Mouse (Mus musculus): ENCODE measurements around the gene Gon7. TPM values are rescaled to one million over a fixed set of nuclear protein-coding genes. Genes with fewer than 3 reads are reported as not detected.
A peak's percentile ranks its signal among the peaks of the same experiment; 100 is the strongest.

The Gon7 gene
- polyA plus RNA-seq, 1 experiment from 2014 or later: 38.3 TPM

GRCm38 (mm10) chr12:102710851-102711375 is 46.7 kb downstream of the Gon7 start:
- no peaks in the 10 kb centered on the region for H3K27me3 ChIP-seq (ENCODE audit: control insufficient read depth, insufficient read depth, low read length)
- no peak overlapping the region for H3K4me3 ChIP-seq (ENCODE audit: low read depth, low read length)
- no peak overlapping the region for H3K4me2 ChIP-seq (ENCODE audit: low read depth, low read length)
- ATAC-seq (replicated peaks; ENCODE audit: insufficient number of reproducible peaks, low FRiP score, low TSS enrichment, low read depth) (no peak), DNase-seq (ENCODE audit: low spot score) (no peak)
- no peaks in the 10 kb centered on the region for H3K36me3 ChIP-seq (replicated peaks; ENCODE audit: control insufficient read depth, insufficient read depth, low read depth, low read length)
- no peaks in the 10 kb centered on the region for H3K9me3 ChIP-seq (replicated peaks; ENCODE audit: control insufficient read depth, low read length)
- no peak overlapping the region for H3K9ac ChIP-seq (replicated peaks; ENCODE audit: low read length)
- no peak overlapping the region for H3K27ac ChIP-seq (replicated peaks; ENCODE audit: low read depth, low read length)
- no peaks in the 10 kb centered on the region for H3K4me1 ChIP-seq (ENCODE audit: control insufficient read depth, insufficient read depth, low read length)
- 53% methylated on average over 4 of the region's 4 CpGs for WGBS

- no peaks in the 10 kb centered on the region for H3K9me3 ChIP-seq (replicated peaks; ENCODE audit: control insufficient read depth, low read length)
- DNase-seq (ENCODE audit: low spot score) (no peak), ATAC-seq (replicated peaks; ENCODE audit: insufficient number of reproducible peaks, low FRiP score, low TSS enrichment, low read depth) (no peak)
- 84% methylated on average over 5 of the region's 5 CpGs for WGBS
- H3K9ac ChIP-seq (replicated peaks; ENCODE audit: low read length): no peak overlapping the region
- H3K27me3 ChIP-seq (ENCODE audit: control insufficient read depth, insufficient read depth, low read length): no peaks in the 10 kb centered on the region
- no peak overlapping the region for H3K4me2 ChIP-seq (ENCODE audit: low read depth, low read length)
- no peak overlapping the region for H3K4me3 ChIP-seq (ENCODE audit: low read depth, low read length)
- H3K4me1 ChIP-seq (ENCODE audit: control insufficient read depth, insufficient read depth, low read length): no peaks in the 10 kb centered on the region
- H3K36me3 ChIP-seq (replicated peaks; ENCODE audit: control insufficient read depth, insufficient read depth, low read depth, low read length): no peaks in the 10 kb centered on the region
- no peak overlapping the region for H3K27ac ChIP-seq (replicated peaks; ENCODE audit: low read depth, low read length)
Measured at GRCm38 (mm10) chr12:102709896-102710295, 47.7 kb downstream of the Gon7 start.

GRCm38 (mm10) chr12:102708220-102708619 is 49.4 kb downstream of the Gon7 start:
- no peaks in the 10 kb centered on the region for H3K27me3 ChIP-seq (ENCODE audit: control insufficient read depth, insufficient read depth, low read length)
- WGBS: 82% methylated on average over 11 of the region's 11 CpGs
- H3K36me3 ChIP-seq (replicated peaks; ENCODE audit: control insufficient read depth, insufficient read depth, low read depth, low read length): no peaks in the 10 kb centered on the region
- H3K4me1 ChIP-seq (ENCODE audit: control insufficient read depth, insufficient read depth, low read length): peaks cover 4% of the 10 kb centered on the region; the same call in 1 of the 2 replicates
- H3K4me3 ChIP-seq (ENCODE audit: low read depth, low read length): no peak overlapping the region
- no peaks in the 10 kb centered on the region for H3K9me3 ChIP-seq (replicated peaks; ENCODE audit: control insufficient read depth, low read length)
- H3K27ac ChIP-seq (replicated peaks; ENCODE audit: low read depth, low read length): no peak overlapping the region
- H3K4me2 ChIP-seq (ENCODE audit: low read depth, low read length): no peak overlapping the region
- DNase-seq (ENCODE audit: low spot score) (no peak), ATAC-seq (replicated peaks; ENCODE audit: insufficient number of reproducible peaks, low FRiP score, low TSS enrichment, low read depth) (no peak)
- H3K9ac ChIP-seq (replicated peaks; ENCODE audit: low read length): no peak overlapping the region

- peaks cover 4% of the 10 kb centered on the region; the same call in 1 of the 2 replicates for H3K4me1 ChIP-seq (ENCODE audit: control insufficient read depth, insufficient read depth, low read length)
- 76% methylated on average over 10 of the region's 10 CpGs for WGBS
Measured at GRCm38 (mm10) chr12:102706833-102707463, 50.7 kb downstream of the Gon7 start.

GRCm38 (mm10) chr12:102705906-102706640 is 51.5 kb downstream of the Gon7 start:
- Histone ChIP-seq H3K4me1 (ENCODE audit: control insufficient read depth, insufficient read depth, low read length) (peaks cover 4% of the 10 kb centered on the region; the same call in 1 of the 2 replicates), H3K9me3 (replicated peaks; ENCODE audit: control insufficient read depth, low read length) (no peaks in the 10 kb centered on the region), H3K27ac (replicated peaks; ENCODE audit: low read depth, low read length) (no peak overlapping the region), H3K9ac (replicated peaks; ENCODE audit: low read length) (no peak overlapping the region), H3K4me2 (ENCODE audit: low read depth, low read length) (peak overlapping the region; percentile 95), H3K27me3 (ENCODE audit: control insufficient read depth, insufficient read depth, low read length) (no peaks in the 10 kb centered on the region), H3K36me3 (replicated peaks; ENCODE audit: control insufficient read depth, insufficient read depth, low read depth, low read length) (no peaks in the 10 kb centered on the region), H3K4me3 (ENCODE audit: low read depth, low read length) (no peak overlapping the region)
- 76% methylated on average over 6 of the region's 6 CpGs for WGBS
- no peak for ATAC-seq (replicated peaks; ENCODE audit: insufficient number of reproducible peaks, low FRiP score, low TSS enrichment, low read depth)
- no peak for DNase-seq (ENCODE audit: low spot score)

More at GRCm38 (mm10) chr12:102706833-102707463, 50.7 kb downstream of the Gon7 start:
- H3K4me3 ChIP-seq (ENCODE audit: low read depth, low read length): no peak overlapping the region
- no peaks in the 10 kb centered on the region for H3K9me3 ChIP-seq (replicated peaks; ENCODE audit: control insufficient read depth, low read length)
- no peak overlapping the region for H3K4me2 ChIP-seq (ENCODE audit: low read depth, low read length)
- no peak overlapping the region for H3K9ac ChIP-seq (replicated peaks; ENCODE audit: low read length)
- H3K36me3 ChIP-seq (replicated peaks; ENCODE audit: control insufficient read depth, insufficient read depth, low read depth, low read length): no peaks in the 10 kb centered on the region
- ATAC-seq (replicated peaks; ENCODE audit: insufficient number of reproducible peaks, low FRiP score, low TSS enrichment, low read depth): no peak
- DNase-seq (ENCODE audit: low spot score): no peak
- H3K27ac ChIP-seq (replicated peaks; ENCODE audit: low read depth, low read length): no peak overlapping the region
- no peaks in the 10 kb centered on the region for H3K27me3 ChIP-seq (ENCODE audit: control insufficient read depth, insufficient read depth, low read length)

- peak overlapping the region; percentile 81 for H3K4me3 ChIP-seq (ENCODE audit: low read depth, low read length)
- DNase-seq (ENCODE audit: low spot score): peak; percentile 86
- H3K4me2 ChIP-seq (ENCODE audit: low read depth, low read length): peak overlapping the region; percentile 95
- WGBS: 3% methylated on average over 43 of the region's 45 CpGs
- peak; percentile 71 for ATAC-seq (replicated peaks; ENCODE audit: insufficient number of reproducible peaks, low FRiP score, low TSS enrichment, low read depth)
- H3K4me1 ChIP-seq (ENCODE audit: control insufficient read depth, insufficient read depth, low read length): peaks cover 4% of the 10 kb centered on the region; the same call in 1 of the 2 replicates
- H3K9me3 ChIP-seq (replicated peaks; ENCODE audit: control insufficient read depth, low read length): no peaks in the 10 kb centered on the region
- H3K27ac ChIP-seq (replicated peaks; ENCODE audit: low read depth, low read length): peak overlapping the region; percentile 47
- H3K36me3 ChIP-seq (replicated peaks; ENCODE audit: control insufficient read depth, insufficient read depth, low read depth, low read length): no peaks in the 10 kb centered on the region
- no peaks in the 10 kb centered on the region for H3K27me3 ChIP-seq (ENCODE audit: control insufficient read depth, insufficient read depth, low read length)
- peak overlapping the region; percentile 76 for H3K9ac ChIP-seq (replicated peaks; ENCODE audit: low read length)
Measured at GRCm38 (mm10) chr12:102705216-102705871, 52.3 kb downstream of the Gon7 start.

- no peaks in the 10 kb centered on the region for H3K9me3 ChIP-seq (replicated peaks; ENCODE audit: control insufficient read depth, low read length)
- ATAC-seq (replicated peaks; ENCODE audit: insufficient number of reproducible peaks, low FRiP score, low TSS enrichment, low read depth): peak; percentile 83
- DNase-seq (ENCODE audit: low spot score): peak; percentile 74
- H3K36me3 ChIP-seq (replicated peaks; ENCODE audit: control insufficient read depth, insufficient read depth, low read depth, low read length): no peaks in the 10 kb centered on the region
- peak within 1 kb of the TSS; percentile 76 for H3K9ac ChIP-seq (replicated peaks; ENCODE audit: low read length)
- peak within 1 kb of the TSS; percentile 47 for H3K27ac ChIP-seq (replicated peaks; ENCODE audit: low read depth, low read length)
- H3K4me2 ChIP-seq (ENCODE audit: low read depth, low read length): peak within 1 kb of the TSS; percentile 95
- no peaks in the 10 kb centered on the region for H3K27me3 ChIP-seq (ENCODE audit: control insufficient read depth, insufficient read depth, low read length)
- WGBS: under 1% methylated on average over 59 of the region's 105 CpGs
- H3K4me3 ChIP-seq (ENCODE audit: low read depth, low read length): peak within 1 kb of the TSS; percentile 81
- peaks cover 4% of the 10 kb centered on the region; the same call in 1 of the 2 replicates for H3K4me1 ChIP-seq (ENCODE audit: control insufficient read depth, insufficient read depth, low read length)
Measured at GRCm38 (mm10) chr12:102704457-102705198, 53.0 kb downstream of the Gon7 start, which contains the start of gene Itpk1. Gene Itpk1 (minus strand): TSS chr12:102704930.

Data from embryonic facial prominence, embryonic 11.5 days (tissue).